Comparison of ENCODE assay signal across 20 mouse cellular contexts in genomic region chr2:167237224-167237623, GRCm38 (mm10). TPM values are rescaled to one million over a fixed set of nuclear protein-coding genes. Genes with fewer than 3 reads are reported as not detected.
A peak's percentile ranks its signal among the peaks of the same experiment; 100 is the strongest.
DNase-seq lines count a peak whose midpoint lies in the region; ATAC-seq and TF ChIP-seq lines count a peak whose summit lies in the region.
"Had no signal": no experiment of that assay in that cellular context is flagged by ENCODE, and none has a peak within 500 bp of the region (broad histone marks: within the 10 kb centered on the region; RNA-seq: fewer than 3 reads in every experiment).

No protein-coding gene starts in this region.

- TF ChIP-seq EP300 in heart, postnatal 0 days (IDR thresholded peaks at IDR 0.05; ENCODE audit: low read depth), result no peak
- TF ChIP-seq EP300 in liver, embryonic 14.5 days (IDR thresholded peaks at IDR 0.05; ENCODE audit: low read depth), result no peak
- no peak for TF ChIP-seq EP300 in CH12.LX (IDR thresholded peaks at IDR 0.05; ENCODE audit: low read length)

- WGBS in heart, postnatal 0 days, result 75% methylated on average over 9 of the region's 9 CpGs
- 59% methylated on average over 9 of the region's 9 CpGs for WGBS in liver, embryonic 14.5 days (ENCODE audit: insufficient replicate concordance)

- TF ChIP-seq RAD21 in CH12.LX (IDR thresholded peaks at IDR 0.05; ENCODE audit: low read depth, low read length), result no peak

- no peaks in the 10 kb centered on the region for H3K9me3 ChIP-seq in heart, postnatal 0 days (replicated peaks; ENCODE audit: control insufficient read depth, low read length)
- H3K9me3 ChIP-seq in liver, embryonic 14.5 days (ENCODE audit: control insufficient read depth, low read length), result no peaks in the 10 kb centered on the region
- H3K9me3 ChIP-seq in CH12.LX (replicated peaks; ENCODE audit: low read length), result no peaks in the 10 kb centered on the region
- H3K9me3 ChIP-seq: embryonic facial prominence, embryonic 10.5 days; hindbrain, embryonic 15.5 days had no signal

- TF ChIP-seq CTCF in heart, postnatal 0 days (IDR thresholded peaks at IDR 0.05; ENCODE audit: low read depth), result no peak
- peak; percentile 38; the same call in 1 of the 2 replicates for TF ChIP-seq CTCF in liver, embryonic 14.5 days (IDR thresholded peaks at IDR 0.05; ENCODE audit: low read depth)
- peak; percentile 8 to 36; a peak in 2 of 4 replicates for TF ChIP-seq CTCF in CH12.LX (conservative IDR thresholded peaks at IDR 0.05 in 1 of 2, IDR thresholded peaks at IDR 0.05 in 1 of 2; ENCODE audit: low read depth in 2 of 2, low read length in 2 of 2)

- no peak for TF ChIP-seq POLR2A in CH12.LX (IDR thresholded peaks at IDR 0.05; ENCODE audit: low read depth, low read length)

- H3K9ac ChIP-seq in heart, postnatal 0 days (replicated peaks; ENCODE audit: low read depth, low read length), result no peak overlapping the region
- H3K9ac ChIP-seq in liver, embryonic 14.5 days (replicated peaks), result no peak overlapping the region
- no peak overlapping the region for H3K9ac ChIP-seq in CH12.LX (ENCODE audit: insufficient read depth, low read depth)
- H3K9ac ChIP-seq: hindbrain, embryonic 15.5 days had no signal

- peaks cover 23% of the 10 kb centered on the region for H3K27me3 ChIP-seq in heart, postnatal 0 days (ENCODE audit: control insufficient read depth, insufficient read depth, low read length)
- peaks cover 19% of the 10 kb centered on the region for H3K27me3 ChIP-seq in liver, embryonic 14.5 days (ENCODE audit: control insufficient read depth, insufficient read depth, low read length)
- peaks cover 58% of the 10 kb centered on the region for H3K27me3 ChIP-seq in CH12.LX (replicated peaks)

- dilution Hi-C loops in CH12.LX (cut with MboI; ENCODE audit: extremely low pct_ligation_motif_present, extremely low pct_unique_long_range_greater_than_20kb, low sequenced_read_pairs), result no loop called here

- in situ Hi-C loops in CH12.LX (cut with MboI; ENCODE audit: low pct_ligation_motif_present, low pct_unique_long_range_greater_than_20kb, low sequenced_read_pairs), result no loop called here

- no peak for DNase-seq in heart, postnatal 0 days (ENCODE audit: low spot score)
- no peak for DNase-seq in heart, adult 8-10 months (ENCODE audit: low spot score)
- DNase-seq in liver, embryonic 14.5 days (ENCODE audit: low read depth in 3 of 3, low spot score in 3 of 3), result no peak
- DNase-seq in liver, result no peak
- DNase-seq in CH12.LX (ENCODE audit: extremely low read depth), result no peak
- DNase-seq in ZHBTc4 (ENCODE audit: low read depth, low spot score), result peak; percentile 56
- no peak for DNase-seq in gastrocnemius, adult 18-20 months (ENCODE audit: low spot score)
- DNase-seq: adrenal gland, postnatal 14 days; cerebellum, adult 11-12 months; gastrocnemius, postnatal 25 days; heart, postnatal 4 days; kidney, adult 9 months; kidney, postnatal 4 days; lung, postnatal 36 days; right cerebral cortex, postnatal 4 days had no signal

- 0 out of 2 replicates have a peak overlapping the region, but pooled peaks have one; percentile 19 for H3K27ac ChIP-seq in heart, postnatal 0 days (ENCODE audit: low read depth)
- no peak overlapping the region for H3K27ac ChIP-seq in liver, embryonic 14.5 days
- no peak overlapping the region for H3K27ac ChIP-seq in CH12.LX (ENCODE audit: insufficient read depth, low read depth)
- H3K27ac ChIP-seq: embryonic facial prominence, embryonic 10.5 days; hindbrain, embryonic 15.5 days had no signal

- no peak overlapping the region for H3K4me3 ChIP-seq in heart, postnatal 0 days (ENCODE audit: low read depth, low read length)
- no peak overlapping the region for H3K4me3 ChIP-seq in liver, embryonic 14.5 days (ENCODE audit: insufficient read depth in 1 of 2, low read depth in 2 of 2, low read length in 2 of 2)
- no peak overlapping the region for H3K4me3 ChIP-seq in CH12.LX (replicated peaks in 1 of 3; ENCODE audit: low read depth in 2 of 3, low read length in 2 of 3, poor library complexity in 1 of 3)
- H3K4me3 ChIP-seq: embryonic facial prominence, embryonic 10.5 days; hindbrain, embryonic 15.5 days had no signal

- H3K4me2 ChIP-seq in heart, postnatal 0 days (ENCODE audit: low read depth, low read length), result no peak overlapping the region
- H3K4me2 ChIP-seq in liver, embryonic 14.5 days (ENCODE audit: low read depth), result no peak overlapping the region
- H3K4me2 ChIP-seq in CH12.LX (ENCODE audit: insufficient read depth, low read depth, poor library complexity, severe bottlenecking), result no peak overlapping the region
- H3K4me2 ChIP-seq: hindbrain, embryonic 15.5 days had no signal

- no peaks in the 10 kb centered on the region for H3K36me3 ChIP-seq in heart, postnatal 0 days (replicated peaks; ENCODE audit: control insufficient read depth, insufficient read depth, low read length)
- no peaks in the 10 kb centered on the region for H3K36me3 ChIP-seq in liver, embryonic 14.5 days (replicated peaks; ENCODE audit: control insufficient read depth, insufficient read depth, low read depth)
- H3K36me3 ChIP-seq in CH12.LX (replicated peaks in 1 of 2; ENCODE audit: control insufficient read depth in 1 of 2, insufficient read depth in 1 of 2, low read length in 1 of 2), result no peaks in the 10 kb centered on the region
- H3K36me3 ChIP-seq: embryonic facial prominence, embryonic 10.5 days; hindbrain, embryonic 15.5 days had no signal

- H3K4me1 ChIP-seq in heart, postnatal 0 days (ENCODE audit: control insufficient read depth, insufficient read depth), result 0 out of 2 replicates have a peak, but pooled peaks cover 1% of the 10 kb centered on the region
- no peaks in the 10 kb centered on the region for H3K4me1 ChIP-seq in liver, embryonic 14.5 days (replicated peaks; ENCODE audit: control insufficient read depth in 2 of 2, insufficient read depth in 2 of 2, low read length in 1 of 2)
- H3K4me1 ChIP-seq in CH12.LX (ENCODE audit: control insufficient read depth in 1 of 2, insufficient read depth in 2 of 2), result no peaks in the 10 kb centered on the region

- H3K79me2 ChIP-seq in CH12.LX (replicated peaks; ENCODE audit: control insufficient read depth, extremely low read depth, insufficient read depth, poor library complexity, severe bottlenecking), result no peaks in the 10 kb centered on the region

- no peak for ATAC-seq in heart, postnatal 0 days (ENCODE audit: insufficient read depth, low read depth)
- ATAC-seq in liver, embryonic 14.5 days (ENCODE audit: insufficient read depth), result no peak
- ATAC-seq: midbrain, embryonic 16.5 days had no signal

TF ChIP-seq in CH12.LX, 34 proteins besides CTCF, POLR2A, EP300 and RAD21:
- TF ChIP-seq JUN (IDR thresholded peaks at IDR 0.05; ENCODE audit: insufficient read depth, low read depth, low read length) (no peak), MEF2A (IDR thresholded peaks at IDR 0.05; ENCODE audit: borderline replicate concordance, low read depth, low read length) (no peak), MYC (IDR thresholded peaks at IDR 0.05; ENCODE audit: low read depth, low read length) (no peak), PAX5 (IDR thresholded peaks at IDR 0.05; ENCODE audit: low read length) (no peak), HCFC1 (IDR thresholded peaks at IDR 0.05; ENCODE audit: low read depth, low read length) (no peak), ZNF384 (IDR thresholded peaks at IDR 0.05; ENCODE audit: low read depth, low read length) (no peak), RCOR1 (conservative IDR thresholded peaks at IDR 0.05; ENCODE audit: low read depth, low read length) (no peak), TCF12 (IDR thresholded peaks at IDR 0.05; ENCODE audit: low read depth, low read length) (no peak), USF1 (IDR thresholded peaks at IDR 0.05; ENCODE audit: low read depth, low read length) (no peak), MAZ (IDR thresholded peaks at IDR 0.05; ENCODE audit: low read depth, low read length) (no peak), ZKSCAN1 (IDR thresholded peaks at IDR 0.05; ENCODE audit: borderline replicate concordance, low read depth, low read length) (no peak), JUND (conservative IDR thresholded peaks at IDR 0.05; ENCODE audit: low read depth, low read length) (no peak), E2F4 (IDR thresholded peaks at IDR 0.05; ENCODE audit: insufficient replicate concordance, low read depth, low read length) (no peak), UBTF (IDR thresholded peaks at IDR 0.05; ENCODE audit: low read depth, low read length) (no peak), ZMIZ1 (IDR thresholded peaks at IDR 0.05; ENCODE audit: low read depth, low read length) (no peak), KAT2A (IDR thresholded peaks at IDR 0.05; ENCODE audit: insufficient replicate concordance, low read length) (no peak), ZC3H11A (IDR thresholded peaks at IDR 0.05; ENCODE audit: low read depth, low read length) (no peak)

RNA-seq across cellular contexts. Expression of gene Ptgis, which starts 3.2 kb away (rescaled TPM):
- total RNA-seq in heart, postnatal 0 days (2014; rRNA removed; ENCODE audit: low replicate concordance), result 38.6 and 60.0 TPM in 2 replicates
- 20.8 and 22.6 TPM in 2 replicates for polyA plus RNA-seq in heart, postnatal 0 days (2015; fragmentation: Nextera tagmentation; extraction: Ambion mirVana)
- 10 to 100 TPM; 14.5 to 23.5 (median 16.9) TPM for total RNA-seq in heart, adult 8-10 months (2022)
- 0.36 and 0.39 TPM in 2 replicates for polyA plus RNA-seq in liver, embryonic 14.5 days (2012; rRNA removed)
- 0.33 and 0.46 TPM in 2 replicates for polyA plus RNA-seq in liver, embryonic 14.5 days (2014; fragmentation: Nextera tagmentation; extraction: Ambion mirVana)
- total RNA-seq in CH12.LX (2012; rRNA removed), result 7.0 and 7.7 TPM in 2 replicates
- total RNA-seq in CH12.LX (2014; rRNA removed), result 12.2 and 13.4 TPM in 2 replicates
- 15.9 and 19.1 TPM in 2 replicates for polyA plus RNA-seq in CH12.LX (2012; ENCODE audit: insufficient read length, low read depth)
- total RNA-seq in gastrocnemius, adult 18-20 months (2021), result 1 to 10 TPM; 1.3 to 1.8 TPM
- total RNA-seq: neutrophil, adult 5-6 weeks had no signal

RNA-seq across cellular contexts. Expression of gene Kcnb1, which starts 47.3 kb away (rescaled TPM):
- total RNA-seq in heart, postnatal 0 days (2014; rRNA removed; ENCODE audit: low replicate concordance), result 4.8 and 7.1 TPM in 2 replicates
- 1.7 TPM in 2 replicates for polyA plus RNA-seq in heart, postnatal 0 days (2015; fragmentation: Nextera tagmentation; extraction: Ambion mirVana)
- 10 to 100 TPM; 33.9 to 43.8 (median 38.8) TPM for total RNA-seq in heart, adult 8-10 months (2022)
- 0.12 and 0.15 TPM in 2 replicates for polyA plus RNA-seq in liver, embryonic 14.5 days (2012; rRNA removed)
- 0.03 and 0.08 TPM in 2 replicates for polyA plus RNA-seq in liver, embryonic 14.5 days (2014; fragmentation: Nextera tagmentation; extraction: Ambion mirVana)
- total RNA-seq in CH12.LX (2012; rRNA removed) (2.5 and 2.6 TPM in 2 replicates), CH12.LX (2014; rRNA removed) (5.0 and 5.1 TPM in 2 replicates)
- 5.6 and 6.6 TPM in 2 replicates for polyA plus RNA-seq in CH12.LX (2012; ENCODE audit: insufficient read length, low read depth)
- 10 to 100 TPM; 22.2 to 25.8 TPM for total RNA-seq in gastrocnemius, adult 18-20 months (2021)
- polyA plus RNA-seq: C2C12 had no signal
